19 mouse cellular contexts compared by ENCODE assay signal in genomic region chr10:24167978-24168583, GRCm38 (mm10). TPM values are rescaled to one million over a fixed set of nuclear protein-coding genes. Genes with fewer than 3 reads are reported as not detected.
DNase-seq lines count a peak whose midpoint lies in the region; ATAC-seq lines count a peak whose summit lies in the region.
"Had no signal": no experiment of that assay in that cellular context is flagged by ENCODE, and none has a peak within 500 bp of the region (broad histone marks: within the 10 kb centered on the region; RNA-seq: fewer than 3 reads in every experiment).

No protein-coding gene starts in this region.

- H3K27me3 ChIP-seq in heart, embryonic 12.5 days (replicated peaks) = no peaks in the 10 kb centered on the region

- no peak overlapping the region for H3K4me2 ChIP-seq in heart, embryonic 12.5 days

- H3K4me3 ChIP-seq in heart, embryonic 12.5 days = no peak overlapping the region

- H3K36me3 ChIP-seq in heart, embryonic 12.5 days = no peaks in the 10 kb centered on the region

- intact Hi-C loops in heart, postnatal 14 days (cut with DNase I) = no loop called here

- DNase-seq in heart, postnatal 14 days = no peak
- DNase-seq in spleen, postnatal 10 days (ENCODE audit: low spot score in 2 of 2) = peak; percentile 35 to 37
- DNase-seq in spleen, adult 18-20 months = no peak
- no peak for DNase-seq in urinary bladder, postnatal 14 days (ENCODE audit: low spot score)
- no peak for DNase-seq in cerebellum, adult 8-10 months
- DNase-seq: B cell, adult 2 months; cerebellum, adult 9-11 months; gastrocnemius, postnatal 36 days; heart, postnatal 10 days; left cerebral cortex, postnatal 4 days had no signal

- H3K9ac ChIP-seq in heart, embryonic 12.5 days = no peak overlapping the region

- 0 out of 2 replicates have a peak, but pooled peaks have one; percentile 25 for ATAC-seq in heart, embryonic 12.5 days (ENCODE audit: insufficient number of reproducible peaks, low FRiP score)
- ATAC-seq in granulocyte monocyte progenitor cell, adult 5-6 weeks (replicated peaks; ENCODE audit: poor library complexity, severe bottlenecking) = peak; percentile 29
- peak; percentile 92 for ATAC-seq in megakaryocyte-erythroid progenitor cell, adult 5-6 weeks (replicated peaks; ENCODE audit: low FRiP score, low TSS enrichment, poor library complexity, severe bottlenecking)
- ATAC-seq: forebrain, embryonic 16.5 days had no signal

- H3K27ac ChIP-seq in heart, embryonic 12.5 days (ENCODE audit: poor library complexity, severe bottlenecking) = 0 out of 2 replicates have a peak overlapping the region, but pooled peaks have one; percentile 11

- no peaks in the 10 kb centered on the region for H3K9me3 ChIP-seq in heart, embryonic 12.5 days (replicated peaks)

- 67% methylated on average over 11 of the region's 11 CpGs for WGBS in heart, embryonic 12.5 days

- H3K4me1 ChIP-seq in heart, embryonic 12.5 days (replicated peaks) = peaks cover 52% of the 10 kb centered on the region

RNA-seq across cellular contexts. Expression of gene Stx7, which starts 19.0 kb away (rescaled TPM):
- 86.9 and 92.5 TPM in 2 replicates for polyA plus RNA-seq in heart, embryonic 12.5 days (2016; fragmentation: Nextera tagmentation; extraction: Ambion mirVana)
- 10 to 100 TPM; 41.4 to 42.7 TPM for total RNA-seq in heart, postnatal 14 days (2021)
- 47.3 and 48.3 TPM in 2 replicates for total RNA-seq in granulocyte monocyte progenitor cell, adult 5-6 weeks (2014; fragmentation: Nextera tagmentation)
- 60.2 and 67.6 TPM in 2 replicates for total RNA-seq in granulocyte monocyte progenitor cell, adult 5-6 weeks (2017)
- total RNA-seq in megakaryocyte-erythroid progenitor cell, adult 5-6 weeks (2014; fragmentation: Nextera tagmentation) = 18.7 and 32.2 TPM in 2 replicates
- total RNA-seq in megakaryocyte-erythroid progenitor cell, adult 5-6 weeks (2017) = 28.1 and 29.5 TPM in 2 replicates

RNA-seq across cellular contexts. Expression of gene Moxd1, which starts 55.2 kb away (rescaled TPM):
- polyA plus RNA-seq in heart, embryonic 12.5 days (2016; fragmentation: Nextera tagmentation; extraction: Ambion mirVana) = 2.7 TPM in 2 replicates
- total RNA-seq in heart, postnatal 14 days (2021) = under 1 TPM; 0.46 to 0.86 TPM
- not detected in 2 replicates for total RNA-seq in granulocyte monocyte progenitor cell, adult 5-6 weeks (2014; fragmentation: Nextera tagmentation)
- total RNA-seq in granulocyte monocyte progenitor cell, adult 5-6 weeks (2017) = not detected in 2 replicates
- not detected in 2 replicates for total RNA-seq in megakaryocyte-erythroid progenitor cell, adult 5-6 weeks (2014; fragmentation: Nextera tagmentation)
- total RNA-seq in megakaryocyte-erythroid progenitor cell, adult 5-6 weeks (2017) = not detected in 2 replicates

RNA-seq across cellular contexts. Expression of gene Taar9, which starts 58.7 kb away (rescaled TPM):
- not detected in 2 replicates for polyA plus RNA-seq in heart, embryonic 12.5 days (2016; fragmentation: Nextera tagmentation; extraction: Ambion mirVana)
- not detected for total RNA-seq in heart, postnatal 14 days (2021)
- total RNA-seq in granulocyte monocyte progenitor cell, adult 5-6 weeks (2014; fragmentation: Nextera tagmentation) = not detected in 2 replicates
- not detected in 2 replicates for total RNA-seq in granulocyte monocyte progenitor cell, adult 5-6 weeks (2017)
- total RNA-seq in megakaryocyte-erythroid progenitor cell, adult 5-6 weeks (2014; fragmentation: Nextera tagmentation) = not detected in 2 replicates
- not detected in 2 replicates for total RNA-seq in megakaryocyte-erythroid progenitor cell, adult 5-6 weeks (2017)
- total RNA-seq: ES-E14; gastrocnemius, postnatal 36 days; heart, postnatal 10 days; layer of hippocampus, postnatal 25 days; left cerebral cortex, postnatal 4 days had no signal
- polyA plus RNA-seq: brain, embryonic 14.5 days; embryonic facial prominence, embryonic 14.5 days; forebrain, embryonic 16.5 days; lung, embryonic 16.5 days had no signal

Comparison
In these comparisons a context has a peak if more than half of its experiments do, and no peak if none do; other contexts are left out.
1. DNase-seq: peak in spleen, postnatal 10 days (2 of 2); none in heart, postnatal 14 days (0 of 2), spleen, adult 18-20 months (0 of 2), urinary bladder, postnatal 14 days (single experiment) and cerebellum, adult 8-10 months (single experiment).
2. ATAC-seq: peak in every context shown above with its lines; median percentile 92 in megakaryocyte-erythroid progenitor cell, adult 5-6 weeks; 29 in granulocyte monocyte progenitor cell, adult 5-6 weeks; 25 in heart, embryonic 12.5 days.